Mouse (Mus musculus) forebrain, embryonic 16.5 days (tissue): ENCODE measurements around the gene Egfr. TPM values are rescaled to one million over a fixed set of nuclear protein-coding genes. Genes with fewer than 3 reads are reported as not detected.

ENCODE experiments used
- ATAC-seq: fragments of 200-750 bp; cut with Nextera tagmentation; 2 replicates; pipeline ENCODE4 v1.8.0; 2017; ENCODE audit warnings: mild to moderate bottlenecking, moderate library complexity
- H3K27ac ChIP-seq: fragments of 300-500 bp; sonication (generic); 2 replicates; pipeline ENCODE4 v1.5.1; 2014; ENCODE audit warnings: low read length, control low read depth
- H3K27me3 ChIP-seq: fragments of 300-500 bp; sonication (generic); replicated peaks from 2 replicates; pipeline ENCODE4 v1.6.1; 2014; ENCODE audit warnings: low read length; ENCODE audit not compliant: control insufficient read depth, insufficient read depth
- H3K36me3 ChIP-seq: fragments of 300-500 bp; sonication (generic); 2 replicates; pipeline ENCODE4 v1.6.1; 2014; ENCODE audit not compliant: control insufficient read depth, insufficient read depth
- H3K4me1 ChIP-seq: fragments of 300-500 bp; sonication (generic); replicated peaks from 2 replicates; pipeline ENCODE4 v1.6.1; 2014; ENCODE audit warnings: low read length; ENCODE audit not compliant: control insufficient read depth, insufficient read depth
- H3K4me2 ChIP-seq: fragments of 300-500 bp; sonication (generic); 2 replicates; pipeline ENCODE4 v1.6.1; 2014; ENCODE audit warnings: mild to moderate bottlenecking, low read length, control low read depth
- H3K4me3 ChIP-seq: fragments of 300-500 bp; sonication (generic); replicated peaks from 2 replicates; pipeline ENCODE4 v1.5.1; 2014; ENCODE audit warnings: mild to moderate bottlenecking, low read length, control low read depth
- H3K9ac ChIP-seq: fragments of 300-500 bp; sonication (generic); replicated peaks from 2 replicates; pipeline ENCODE4 v1.6.1; 2014; ENCODE audit warnings: low read depth, low read length, control low read depth
- H3K9me3 ChIP-seq: fragments of 300-500 bp; sonication (generic); 2 replicates; pipeline ENCODE4 v1.6.1; 2016; ENCODE audit warnings: low read length; ENCODE audit not compliant: control insufficient read depth
- WGBS: fragments of 180-500 bp; shearing (Covaris S2); extraction: QIAGEN DNeasy Blood & Tissue Kit; methylation state at CpG from one replicate; pipeline ENCODE4 v1.1.7; 2014; 5-methylcytosine and 5-hydroxymethylcytosine counted together
- polyA plus RNA-seq: library from polyadenylated mRNA; unstranded; fragments of >200 nt; fragmentation: Nextera tagmentation; extraction: Ambion mirVana; gene quantifications from 2 replicates; pipeline ENCODE4 v1.2.1, GENCODE M21; 2015

Egfr gene
- polyA plus RNA-seq, 1 experiment from 2014 or later, result 2.5 TPM

DNA sequence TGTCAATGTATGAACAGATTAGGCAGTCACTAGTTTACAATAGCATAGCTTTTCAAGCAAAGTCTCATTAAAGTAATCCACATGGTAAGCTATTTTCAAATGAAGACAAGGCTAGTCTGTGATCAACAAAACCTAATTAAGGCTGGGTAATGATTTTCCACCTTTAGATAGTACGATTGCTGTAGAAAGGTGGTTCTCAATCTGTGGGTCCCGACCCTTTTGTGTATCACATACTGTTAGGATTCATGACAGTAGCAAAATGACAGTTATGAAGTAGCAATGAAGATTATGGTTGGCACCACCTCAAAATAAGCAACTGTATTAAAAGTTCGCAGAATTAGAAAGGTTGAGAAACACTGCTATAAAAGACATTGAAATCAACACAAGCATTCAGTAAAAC, 90.9 kb downstream of the Egfr start:
- no peaks in the 10 kb centered on the region for H3K36me3 ChIP-seq
- ATAC-seq, result no peak
- H3K9me3 ChIP-seq, result no peaks in the 10 kb centered on the region
- no peak overlapping the region for H3K4me3 ChIP-seq
- H3K9ac ChIP-seq, result no peak overlapping the region
- no peaks in the 10 kb centered on the region for H3K27me3 ChIP-seq
- WGBS, result 75% methylated on average over 3 of the region's 3 CpGs
- no peak overlapping the region for H3K4me2 ChIP-seq
- H3K27ac ChIP-seq, result no peak overlapping the region
- no peaks in the 10 kb centered on the region for H3K4me1 ChIP-seq

DNA sequence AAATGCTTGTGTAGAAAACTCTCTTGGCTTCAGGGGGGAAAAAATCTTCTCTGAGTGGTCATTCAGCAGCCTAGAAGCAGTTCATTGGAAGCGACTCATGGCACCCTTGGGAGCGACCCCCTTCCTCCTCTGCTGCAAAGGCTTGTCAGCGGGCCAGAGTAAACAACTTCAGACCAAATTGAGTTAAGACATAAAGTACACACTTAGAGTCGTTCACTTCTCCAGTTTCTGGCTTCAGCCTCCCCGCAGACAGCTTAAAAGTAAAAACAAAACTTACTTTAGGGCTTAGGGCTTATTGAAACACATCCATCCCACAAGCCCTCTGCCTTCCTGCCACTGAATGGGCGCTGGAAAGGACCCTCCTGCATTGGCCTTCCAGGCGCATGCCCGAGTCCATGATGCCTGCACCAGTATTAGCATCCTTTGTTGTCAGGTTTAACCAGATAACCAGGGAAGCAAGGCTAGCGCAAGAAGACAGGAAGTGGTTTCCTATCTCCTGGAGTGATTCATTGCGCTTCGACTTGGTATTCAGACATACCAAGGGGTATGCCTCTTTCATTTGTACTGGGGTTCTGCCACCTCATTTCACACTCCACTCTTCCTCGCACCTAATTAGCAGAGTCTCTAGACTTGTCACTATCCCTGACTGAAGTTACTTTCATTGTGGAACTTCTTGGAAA, 92.0 kb downstream of the Egfr start:
- H3K36me3 ChIP-seq, result no peaks in the 10 kb centered on the region

DNA sequence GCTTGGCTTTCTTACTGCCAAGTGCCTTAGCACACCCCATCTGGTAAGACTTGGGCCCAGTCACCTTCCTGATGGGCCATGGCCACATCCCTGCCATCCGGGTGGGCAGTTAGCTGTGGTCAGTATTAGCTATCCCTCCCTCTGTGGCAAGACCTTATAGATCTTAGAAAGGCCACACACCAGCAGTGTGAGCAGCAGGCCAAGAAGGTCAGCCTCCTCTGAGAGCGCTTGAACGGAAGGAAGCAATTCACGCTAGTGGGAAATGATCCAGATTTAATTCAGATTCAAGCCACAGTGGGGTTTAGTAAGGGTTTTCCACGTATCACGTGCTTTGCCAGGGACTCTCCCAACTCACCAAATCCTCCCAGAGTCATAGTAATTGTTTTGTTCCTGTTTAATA, 96.9 kb downstream of the Egfr start:
- no peak overlapping the region for H3K4me3 ChIP-seq
- no peak overlapping the region for H3K27ac ChIP-seq
- no peak for ATAC-seq
- no peaks in the 10 kb centered on the region for H3K27me3 ChIP-seq
- no peaks in the 10 kb centered on the region for H3K9me3 ChIP-seq
- no peak overlapping the region for H3K4me2 ChIP-seq
- 56% methylated on average over 6 of the region's 6 CpGs for WGBS
- no peaks in the 10 kb centered on the region for H3K4me1 ChIP-seq
- no peak overlapping the region for H3K9ac ChIP-seq
- no peaks in the 10 kb centered on the region for H3K36me3 ChIP-seq

More for the DNA sequence above, 92.0 kb downstream of the Egfr start:
- Histone ChIP-seq H3K9me3 (no peaks in the 10 kb centered on the region), H3K27ac (no peak overlapping the region), H3K4me3 (no peak overlapping the region), H3K27me3 (no peaks in the 10 kb centered on the region), H3K4me1 (no peaks in the 10 kb centered on the region), H3K9ac (no peak overlapping the region), H3K4me2 (no peak overlapping the region)
- no peak for ATAC-seq
- WGBS, result 82% methylated on average over 12 of the region's 12 CpGs

DNA sequence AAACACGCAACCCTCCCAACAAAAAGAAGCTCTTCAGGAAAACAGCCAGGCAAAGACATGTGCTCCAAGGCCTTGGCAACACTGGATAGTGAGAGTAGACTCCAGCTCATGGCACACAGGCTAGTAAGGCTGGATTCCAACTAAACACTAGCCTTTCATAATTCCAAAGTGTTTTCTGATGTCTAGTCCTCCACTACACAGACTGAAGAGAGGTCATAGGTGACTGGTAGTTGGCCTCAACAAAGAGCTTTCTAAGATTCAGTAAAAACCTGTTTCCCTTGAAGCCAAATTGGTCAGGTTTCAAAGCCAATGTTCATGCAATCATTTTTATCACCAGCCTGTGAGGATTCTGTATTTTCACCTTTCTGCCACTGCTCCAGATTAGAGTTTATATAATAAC, 99.4 kb downstream of the Egfr start:
- Histone ChIP-seq H3K4me2 (no peak overlapping the region), H3K36me3 (no peaks in the 10 kb centered on the region), H3K9ac (no peak overlapping the region), H3K4me3 (no peak overlapping the region), H3K27ac (no peak overlapping the region), H3K27me3 (no peaks in the 10 kb centered on the region), H3K4me1 (no peaks in the 10 kb centered on the region), H3K9me3 (no peaks in the 10 kb centered on the region)
- no peak for ATAC-seq
- 83% methylated on average over 1 of the region's 1 CpGs for WGBS

GRCm38 (mm10) chr11:16854111-16854510, 102.1 kb downstream of the Egfr start:
- no peaks in the 10 kb centered on the region for H3K9me3 ChIP-seq
- WGBS, result 79% methylated on average over 2 of the region's 2 CpGs
- no peak overlapping the region for H3K4me3 ChIP-seq
- no peak overlapping the region for H3K27ac ChIP-seq
- no peak overlapping the region for H3K9ac ChIP-seq
- H3K4me2 ChIP-seq, result no peak overlapping the region
- ATAC-seq, result no peak
- H3K36me3 ChIP-seq, result no peaks in the 10 kb centered on the region
- no peaks in the 10 kb centered on the region for H3K4me1 ChIP-seq
- no peaks in the 10 kb centered on the region for H3K27me3 ChIP-seq

GRCm38 (mm10) chr11:16857346-16857745, 105.3 kb downstream of the Egfr start:
- no peak for ATAC-seq
- Histone ChIP-seq H3K9me3 (no peaks in the 10 kb centered on the region), H3K9ac (no peak overlapping the region), H3K4me2 (no peak overlapping the region), H3K27ac (no peak overlapping the region), H3K36me3 (no peaks in the 10 kb centered on the region), H3K4me3 (no peak overlapping the region), H3K4me1 (no peaks in the 10 kb centered on the region), H3K27me3 (no peaks in the 10 kb centered on the region)
- 86% methylated on average over 2 of the region's 2 CpGs for WGBS

DNA sequence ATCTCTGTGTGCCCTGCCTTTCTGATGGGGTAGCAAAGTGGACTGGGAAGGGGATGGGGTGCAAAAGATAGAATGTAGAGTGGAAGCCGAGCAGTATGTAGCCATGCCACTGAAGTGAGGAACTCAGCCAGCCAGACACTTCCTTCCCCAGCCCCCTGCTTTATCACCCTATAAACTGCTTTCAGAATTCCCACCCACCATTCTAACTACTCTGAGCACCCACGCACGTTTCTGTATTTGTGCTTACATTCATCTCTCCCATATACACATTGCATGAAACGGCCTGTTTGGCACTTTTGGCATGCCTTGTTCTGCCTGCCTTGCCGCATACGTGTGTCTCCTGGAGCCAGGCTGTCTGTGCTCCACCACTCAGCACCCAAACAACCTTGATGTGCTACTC, 109.0 kb downstream of the Egfr start:
- Histone ChIP-seq H3K4me1 (no peaks in the 10 kb centered on the region), H3K27me3 (no peaks in the 10 kb centered on the region)
- WGBS, result 90% methylated on average over 6 of the region's 6 CpGs

DNA sequence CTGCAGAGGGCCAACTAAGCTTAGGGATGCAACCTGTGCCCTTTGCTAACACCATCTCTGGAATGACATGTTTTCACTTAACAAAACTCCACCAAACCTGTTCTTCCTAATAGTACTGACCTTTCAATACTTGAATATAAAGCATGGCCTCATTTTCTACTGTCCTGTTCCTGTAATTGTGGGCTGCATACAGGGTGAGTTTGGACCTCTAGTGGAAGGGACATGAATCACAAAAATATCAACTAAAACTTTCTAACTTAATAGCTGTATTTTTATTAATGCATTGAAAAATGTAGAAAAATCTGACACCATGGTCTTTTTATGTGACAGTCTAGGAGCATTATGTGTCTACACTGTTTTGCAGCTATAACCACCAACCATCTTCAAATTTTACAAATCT, 111.5 kb downstream of the Egfr start:
- Histone ChIP-seq H3K27ac (no peak overlapping the region), H3K9me3 (no peaks in the 10 kb centered on the region), H3K27me3 (no peaks in the 10 kb centered on the region), H3K4me2 (no peak overlapping the region), H3K4me3 (no peak overlapping the region), H3K9ac (no peak overlapping the region), H3K4me1 (no peaks in the 10 kb centered on the region), H3K36me3 (no peaks in the 10 kb centered on the region)
- no peak for ATAC-seq

More for the DNA sequence above, 109.0 kb downstream of the Egfr start:
- Histone ChIP-seq H3K9me3 (no peaks in the 10 kb centered on the region), H3K4me3 (no peak overlapping the region), H3K36me3 (no peaks in the 10 kb centered on the region), H3K27ac (no peak overlapping the region), H3K9ac (no peak overlapping the region), H3K4me2 (no peak overlapping the region)
- ATAC-seq, result no peak

GRCm38 (mm10) chr11:16864980-16865561, 113.1 kb downstream of the Egfr start:
- no peak for ATAC-seq
- Histone ChIP-seq H3K36me3 (no peaks in the 10 kb centered on the region), H3K27ac (no peak overlapping the region), H3K27me3 (no peaks in the 10 kb centered on the region), H3K9me3 (no peaks in the 10 kb centered on the region), H3K4me2 (no peak overlapping the region), H3K4me1 (no peaks in the 10 kb centered on the region), H3K4me3 (no peak overlapping the region), H3K9ac (no peak overlapping the region)
- 63% methylated on average over 3 of the region's 3 CpGs for WGBS

GRCm38 (mm10) chr11:16868051-16868450, 116.0 kb downstream of the Egfr start:
- Histone ChIP-seq H3K27me3 (no peaks in the 10 kb centered on the region), H3K4me1 (no peaks in the 10 kb centered on the region), H3K27ac (no peak overlapping the region), H3K36me3 (no peaks in the 10 kb centered on the region), H3K9ac (no peak overlapping the region), H3K9me3 (no peaks in the 10 kb centered on the region), H3K4me2 (no peak overlapping the region), H3K4me3 (no peak overlapping the region)
- WGBS, result 61% methylated on average over 6 of the region's 6 CpGs
- no peak for ATAC-seq
